Mouse (Mus musculus) bone marrow, adult 2 months (tissue): ENCODE results near the gene Fbxl16.

Experiments
- CTCF ChIP-seq: fragments of 200-500 bp; IDR thresholded peaks from 2 replicates; pipeline ENCODE4 v1.5.1; 2011; ENCODE audit warnings: low read length, control low read depth; ENCODE audit not compliant: control insufficient read depth, insufficient read depth
- POLR2A ChIP-seq: fragments of 200-500 bp; IDR thresholded peaks from 2 replicates; pipeline ENCODE4 v1.6.1; 2011; ENCODE audit warnings: low read depth, mild to moderate bottlenecking, control low read depth, low read length, borderline replicate concordance; ENCODE audit not compliant: control insufficient read depth

GRCm38 (mm10) chr17:25843636-25844395 lies 34.9 kb downstream of the Fbxl16 start:
- TF ChIP-seq POLR2A = no peak
- TF ChIP-seq CTCF = no peak
